Mouse (Mus musculus): ENCODE measurements around the gene Gja6. TPM values are rescaled to one million over a fixed set of nuclear protein-coding genes. Genes with fewer than 3 reads are reported as not detected.

Gene Gja6
- 0.59 TPM in 2 replicates for polyA plus RNA-seq (2015; fragmentation: Nextera tagmentation; extraction: Ambion mirVana)

DNA sequence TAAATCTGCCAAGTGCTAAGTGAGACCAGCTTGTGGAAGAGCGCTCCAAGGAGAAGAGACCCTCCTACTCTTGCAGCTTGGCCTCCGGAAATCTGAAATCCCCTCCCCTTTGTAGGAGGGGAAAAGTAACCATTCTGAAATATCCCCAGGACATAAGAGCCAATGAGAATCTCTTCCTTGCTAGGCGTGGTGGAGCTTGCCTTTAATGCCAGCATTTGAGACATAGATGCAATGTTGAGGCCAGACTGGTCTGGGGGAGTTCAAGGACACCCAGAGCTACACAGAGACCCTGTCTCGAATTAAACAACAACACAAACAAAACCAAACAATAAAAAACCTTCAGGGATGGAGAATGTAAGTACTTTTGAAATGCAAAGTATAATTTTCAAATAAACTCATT is at the start of gene Gja6:
TSS of gene Gja6 (minus strand) at position 101 of the 400 bp plus-strand sequence.
- WGBS: 56% methylated on average over 4 of the region's 4 CpGs
- no peaks in the 10 kb centered on the region for H3K36me3 ChIP-seq
- H3K4me1 ChIP-seq: no peaks in the 10 kb centered on the region
- no peak within 1 kb of the TSS for H3K4me2 ChIP-seq
- H3K9me3 ChIP-seq: no peaks in the 10 kb centered on the region
- H3K27me3 ChIP-seq (replicated peaks): no peaks in the 10 kb centered on the region
- H3K9ac ChIP-seq: no peak within 1 kb of the TSS
- no peak for ATAC-seq (ENCODE audit: insufficient read depth, low FRiP score, low read depth)
- H3K27ac ChIP-seq: no peak within 1 kb of the TSS
- H3K4me3 ChIP-seq (replicated peaks): no peak within 1 kb of the TSS

DNA sequence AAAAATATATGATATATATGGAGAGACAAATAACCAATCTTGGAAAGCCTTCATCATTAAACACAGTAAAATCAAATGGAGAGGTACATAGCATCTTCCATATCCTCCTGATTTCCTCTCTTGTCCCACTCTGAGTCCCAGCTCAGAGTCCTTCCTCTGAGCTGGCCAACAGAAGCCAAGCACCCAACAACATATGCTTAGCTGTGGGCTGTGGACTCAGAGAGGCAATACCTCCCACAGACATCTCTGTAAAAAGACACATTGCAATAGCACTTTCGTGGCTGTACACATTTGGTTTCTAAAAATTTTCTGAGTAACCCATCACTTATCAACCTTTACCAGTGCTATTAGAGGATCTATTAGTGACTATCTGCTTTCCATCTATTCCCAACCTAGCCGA is 42.7 kb upstream of the Gja6 start:
- H3K36me3 ChIP-seq: 0 out of 2 replicates have a peak, but pooled peaks cover 2% of the 10 kb centered on the region
- H3K9ac ChIP-seq: no peak overlapping the region
- no peaks in the 10 kb centered on the region for H3K9me3 ChIP-seq
- 0 out of 2 replicates have a peak, but pooled peaks cover 3% of the 10 kb centered on the region for H3K27me3 ChIP-seq (replicated peaks)
- ATAC-seq (ENCODE audit: insufficient read depth, low FRiP score, low read depth): no peak
- no peak overlapping the region for H3K4me2 ChIP-seq
- H3K4me1 ChIP-seq: no peaks in the 10 kb centered on the region
- 86% methylated on average over 2 of the region's 2 CpGs for WGBS
- H3K4me3 ChIP-seq (replicated peaks): no peak overlapping the region
- no peak overlapping the region for H3K27ac ChIP-seq

DNA sequence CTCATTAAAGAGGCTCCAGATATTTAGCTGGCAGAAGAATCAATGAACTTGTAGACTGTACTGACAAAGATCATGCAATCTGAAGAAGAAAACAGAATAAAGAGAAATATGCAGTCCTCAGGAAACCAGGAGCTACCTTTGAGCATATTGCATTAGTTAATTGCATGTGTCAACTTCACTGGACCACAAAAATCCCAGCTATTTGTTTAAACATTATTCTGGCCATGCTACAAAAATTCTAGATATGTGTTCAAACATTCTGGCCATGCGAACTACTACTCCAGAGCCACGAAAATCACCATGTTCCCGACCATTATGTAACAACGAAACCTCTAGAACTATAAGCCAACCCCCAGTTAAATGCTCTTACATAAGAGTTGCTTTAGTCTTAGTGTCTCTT is 37.9 kb upstream of the Gja6 start:
- 74% methylated on average over 4 of the region's 4 CpGs for WGBS
- Histone ChIP-seq H3K9me3 (no peaks in the 10 kb centered on the region), H3K4me1 (no peaks in the 10 kb centered on the region), H3K4me2 (no peak overlapping the region), H3K27me3 (replicated peaks) (0 out of 2 replicates have a peak, but pooled peaks cover 3% of the 10 kb centered on the region), H3K9ac (no peak overlapping the region), H3K4me3 (replicated peaks) (no peak overlapping the region), H3K36me3 (no peaks in the 10 kb centered on the region), H3K27ac (no peak overlapping the region)
- no peak for ATAC-seq (ENCODE audit: insufficient read depth, low FRiP score, low read depth)

DNA sequence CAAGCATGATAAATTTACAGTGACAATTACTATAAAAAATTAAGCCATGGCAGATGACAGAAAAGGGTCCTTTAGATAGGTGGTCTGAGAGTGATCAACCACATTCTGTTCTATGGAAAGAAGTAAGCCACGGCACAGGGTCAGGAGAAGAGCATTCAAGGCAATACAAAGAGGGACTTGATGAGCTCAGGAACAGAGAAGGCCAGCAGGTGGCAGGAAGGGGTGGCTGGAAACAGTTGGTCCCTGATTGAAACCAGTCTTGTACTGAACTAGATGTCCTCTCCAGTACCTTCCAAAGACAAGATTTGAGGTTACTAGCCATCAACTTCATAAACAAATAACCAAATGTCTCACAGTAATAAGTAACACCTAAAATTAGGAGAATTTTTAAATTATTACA is 28.7 kb upstream of the Gja6 start:
- Histone ChIP-seq H3K9ac (no peak overlapping the region), H3K4me2 (no peak overlapping the region), H3K4me1 (no peaks in the 10 kb centered on the region), H3K9me3 (no peaks in the 10 kb centered on the region), H3K27ac (no peak overlapping the region), H3K36me3 (no peaks in the 10 kb centered on the region), H3K4me3 (replicated peaks) (no peak overlapping the region), H3K27me3 (replicated peaks) (no peaks in the 10 kb centered on the region)
- no peak for ATAC-seq (ENCODE audit: insufficient read depth, low FRiP score, low read depth)
- 67% methylated on average over 1 of the region's 1 CpGs for WGBS

DNA sequence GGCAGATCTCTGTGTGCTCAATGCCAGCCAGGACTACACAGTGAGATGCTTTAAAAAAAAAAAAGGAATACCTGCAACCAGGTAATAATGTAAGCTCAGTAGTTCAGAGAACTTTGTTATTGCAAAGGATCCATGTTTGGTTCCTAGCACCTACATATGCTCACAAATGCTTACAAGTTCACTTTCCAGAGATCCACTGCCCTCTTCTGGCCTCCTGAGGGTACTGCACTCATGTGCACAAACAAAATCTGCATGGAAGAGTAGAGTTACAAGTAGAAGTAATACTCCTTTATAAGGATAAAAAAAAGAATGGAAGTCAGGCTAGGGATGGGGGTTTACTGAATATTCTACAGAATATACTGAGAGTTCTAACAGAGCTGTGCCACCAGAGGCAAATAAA is 23.8 kb upstream of the Gja6 start:
- H3K9me3 ChIP-seq: no peaks in the 10 kb centered on the region
- H3K4me2 ChIP-seq: no peak overlapping the region
- H3K4me1 ChIP-seq: no peaks in the 10 kb centered on the region
- H3K27ac ChIP-seq: no peak overlapping the region
- no peaks in the 10 kb centered on the region for H3K36me3 ChIP-seq
- no peak for ATAC-seq (ENCODE audit: insufficient read depth, low FRiP score, low read depth)
- no peak overlapping the region for H3K9ac ChIP-seq
- H3K4me3 ChIP-seq (replicated peaks): no peak overlapping the region
- H3K27me3 ChIP-seq (replicated peaks): no peaks in the 10 kb centered on the region

DNA sequence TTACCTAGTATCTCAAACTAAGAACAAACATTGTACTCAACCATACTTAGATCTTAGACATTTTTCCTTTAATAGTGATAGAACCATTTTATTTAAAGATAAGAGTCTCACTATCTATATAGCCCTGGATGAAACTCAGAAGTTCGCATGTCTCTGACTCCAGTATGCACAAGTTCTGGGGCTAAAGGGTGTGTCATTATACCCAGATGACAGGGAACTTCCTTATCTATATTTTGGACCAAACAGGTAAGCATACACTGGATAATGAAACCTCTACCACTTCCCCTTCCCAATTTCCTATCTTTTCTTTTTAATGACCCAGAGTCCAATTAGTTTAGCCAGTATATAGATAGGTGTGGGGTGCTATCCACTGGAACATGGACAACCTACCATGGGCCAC is 22.0 kb upstream of the Gja6 start:
- Histone ChIP-seq H3K4me2 (no peak overlapping the region), H3K36me3 (no peaks in the 10 kb centered on the region), H3K27ac (no peak overlapping the region), H3K4me3 (replicated peaks) (no peak overlapping the region), H3K4me1 (no peaks in the 10 kb centered on the region), H3K27me3 (replicated peaks) (no peaks in the 10 kb centered on the region), H3K9ac (no peak overlapping the region), H3K9me3 (no peaks in the 10 kb centered on the region)
- 92% methylated on average over 1 of the region's 1 CpGs for WGBS
- no peak for ATAC-seq (ENCODE audit: insufficient read depth, low FRiP score, low read depth)

DNA sequence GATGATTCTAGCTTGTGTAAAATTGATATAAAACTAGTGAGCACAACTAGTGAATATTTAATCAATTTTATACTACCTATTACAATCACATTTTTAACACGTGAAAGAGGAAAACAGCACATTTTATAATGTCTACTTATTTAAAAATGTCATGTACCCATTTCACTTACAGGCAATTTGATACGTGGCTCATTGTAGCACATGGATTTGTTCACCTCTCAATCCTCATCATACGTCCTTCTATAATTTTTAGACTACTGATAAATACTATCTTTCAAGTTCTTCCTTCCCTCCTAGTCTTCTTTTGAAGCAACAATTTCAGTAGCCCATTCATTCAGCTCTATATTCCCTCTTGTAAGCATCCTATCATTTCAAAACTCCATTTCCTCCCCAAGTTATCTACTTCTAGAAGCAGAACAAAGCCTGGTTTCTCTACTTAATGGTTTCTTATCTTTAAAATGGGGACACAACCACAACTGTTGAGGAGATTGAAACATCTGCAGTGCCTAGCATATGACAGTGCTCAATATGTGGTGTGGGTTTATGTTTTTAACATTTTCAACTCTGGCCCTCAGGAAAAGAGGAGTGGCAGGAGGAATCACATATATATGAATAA is 12.3 kb upstream of the Gja6 start:
- Histone ChIP-seq H3K27me3 (replicated peaks) (no peaks in the 10 kb centered on the region), H3K36me3 (no peaks in the 10 kb centered on the region), H3K4me3 (replicated peaks) (no peak overlapping the region), H3K4me2 (no peak overlapping the region), H3K9me3 (no peaks in the 10 kb centered on the region), H3K27ac (no peak overlapping the region), H3K4me1 (no peaks in the 10 kb centered on the region), H3K9ac (no peak overlapping the region)
- WGBS: 81% methylated on average over 3 of the region's 3 CpGs
- no peak for ATAC-seq (ENCODE audit: insufficient read depth, low FRiP score, low read depth)

DNA sequence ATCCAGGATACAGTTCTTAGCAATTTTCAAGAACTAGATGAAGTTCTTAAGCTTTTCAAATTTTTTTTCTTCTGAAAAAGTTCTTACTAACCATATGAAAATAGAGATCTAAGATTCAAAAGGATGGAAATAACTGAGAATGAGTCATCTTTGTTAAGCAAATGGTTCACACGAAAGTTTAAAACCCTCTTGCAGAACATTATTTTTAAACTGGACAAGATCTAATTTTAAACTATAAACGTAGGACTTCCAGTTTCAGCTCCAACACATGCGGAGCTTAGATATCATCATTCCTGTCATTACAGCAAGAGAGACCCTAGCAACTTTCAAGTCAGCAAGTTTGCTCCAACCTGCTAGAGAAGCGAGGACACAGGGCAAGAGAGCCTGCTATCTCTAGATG is 375 bp downstream of the Gja6 start:
- no peaks in the 10 kb centered on the region for H3K9me3 ChIP-seq
- no peak overlapping the region for H3K4me2 ChIP-seq
- H3K4me3 ChIP-seq (replicated peaks): no peak overlapping the region
- no peaks in the 10 kb centered on the region for H3K36me3 ChIP-seq
- WGBS: 70% methylated on average over 4 of the region's 4 CpGs
- H3K27ac ChIP-seq: no peak overlapping the region
- no peak for ATAC-seq (ENCODE audit: insufficient read depth, low FRiP score, low read depth)
- no peaks in the 10 kb centered on the region for H3K4me1 ChIP-seq
- no peak overlapping the region for H3K9ac ChIP-seq
- H3K27me3 ChIP-seq (replicated peaks): no peaks in the 10 kb centered on the region

DNA sequence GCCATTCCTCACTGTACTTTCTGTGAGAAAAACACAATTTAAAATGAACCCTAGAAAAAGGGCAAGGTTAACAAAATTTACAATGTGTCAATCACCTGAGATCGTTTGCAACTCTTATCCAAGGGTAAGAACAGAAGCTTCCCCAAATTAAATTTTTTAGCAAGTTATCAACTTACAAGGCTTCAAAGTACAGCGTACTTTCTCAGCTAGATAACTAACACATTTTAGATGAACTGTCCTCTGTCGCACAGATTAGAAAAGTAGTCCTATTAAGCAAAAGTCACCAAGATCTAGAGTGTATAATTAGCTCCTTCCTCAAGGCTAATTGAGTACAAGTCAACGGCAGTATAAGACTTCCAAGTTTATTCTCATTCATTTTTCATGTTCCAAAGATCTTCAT is 939 bp downstream of the Gja6 start:
- ATAC-seq (ENCODE audit: insufficient read depth, low FRiP score, low read depth): no peak
- Histone ChIP-seq H3K4me3 (replicated peaks) (no peak overlapping the region), H3K9me3 (no peaks in the 10 kb centered on the region), H3K4me1 (no peaks in the 10 kb centered on the region), H3K4me2 (no peak overlapping the region), H3K9ac (no peak overlapping the region), H3K27me3 (replicated peaks) (no peaks in the 10 kb centered on the region), H3K27ac (no peak overlapping the region), H3K36me3 (no peaks in the 10 kb centered on the region)
- 57% methylated on average over 4 of the region's 4 CpGs for WGBS

DNA sequence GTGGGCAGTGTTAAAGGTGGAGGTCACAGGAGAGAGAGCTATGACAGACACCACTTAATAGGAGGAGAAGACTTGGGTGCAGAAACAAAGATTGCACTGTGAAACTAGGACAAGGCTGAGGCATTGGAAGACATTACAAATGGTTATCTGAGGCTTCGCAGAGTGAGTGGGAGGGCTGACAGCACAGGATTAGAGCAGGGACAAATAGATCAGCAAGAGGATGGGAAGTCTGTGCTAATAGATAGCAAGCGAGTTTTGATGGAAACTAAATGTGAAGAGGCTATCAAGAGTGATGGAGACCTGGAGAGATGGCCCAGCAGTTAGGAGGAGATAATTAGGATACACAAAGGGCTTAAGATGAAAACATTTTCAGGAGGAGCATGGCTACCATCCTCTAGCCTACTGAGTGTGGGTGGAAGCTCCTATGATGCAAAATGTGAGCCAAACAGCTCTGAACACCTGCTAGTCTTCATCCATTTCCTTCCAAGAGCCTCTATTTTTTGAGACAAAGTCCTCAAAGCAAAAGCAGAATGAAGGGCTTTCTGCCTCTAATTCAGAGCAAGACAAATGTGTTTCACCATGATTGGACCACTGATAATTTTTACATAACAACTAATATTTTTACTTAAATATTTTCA is 1.7 kb downstream of the Gja6 start:
- Histone ChIP-seq H3K9me3 (no peaks in the 10 kb centered on the region), H3K36me3 (no peaks in the 10 kb centered on the region), H3K27me3 (replicated peaks) (no peaks in the 10 kb centered on the region), H3K4me1 (no peaks in the 10 kb centered on the region), H3K4me3 (replicated peaks) (no peak overlapping the region), H3K9ac (no peak overlapping the region), H3K4me2 (no peak overlapping the region), H3K27ac (no peak overlapping the region)
- whole genome bisulfite sequencing: 55% methylated on average over 2 of the region's 2 CpGs
- ATAC-seq (ENCODE audit: insufficient read depth, low FRiP score, low read depth): peak; percentile 60; the same call in 1 of the 2 replicates

DNA sequence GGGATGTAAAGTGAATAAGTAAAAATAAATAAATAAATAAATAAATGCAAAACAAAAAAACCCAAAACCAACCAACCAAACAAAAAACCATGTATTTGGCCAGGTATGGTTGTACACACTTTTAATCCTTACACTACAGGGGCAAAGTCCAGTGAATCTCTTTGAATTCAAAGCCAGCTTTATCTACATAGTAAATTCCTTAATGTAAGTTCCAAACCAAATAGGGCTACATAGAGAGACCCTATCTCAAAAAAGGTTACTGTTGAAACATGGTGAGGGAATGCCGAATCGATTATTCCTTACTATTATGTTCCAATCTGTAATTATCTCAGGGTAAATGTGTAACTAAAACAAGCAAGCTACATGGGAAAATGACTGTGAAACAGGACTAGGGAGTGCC is 5.7 kb downstream of the Gja6 start:
- H3K9me3 ChIP-seq: no peaks in the 10 kb centered on the region
- no peak overlapping the region for H3K4me2 ChIP-seq
- no peak overlapping the region for H3K27ac ChIP-seq
- no peaks in the 10 kb centered on the region for H3K27me3 ChIP-seq (replicated peaks)
- H3K9ac ChIP-seq: no peak overlapping the region
- WGBS: 75% methylated on average over 2 of the region's 2 CpGs
- H3K4me1 ChIP-seq: no peaks in the 10 kb centered on the region
- peak; percentile 78 for ATAC-seq (ENCODE audit: insufficient read depth, low FRiP score, low read depth)
- no peak overlapping the region for H3K4me3 ChIP-seq (replicated peaks)
- no peaks in the 10 kb centered on the region for H3K36me3 ChIP-seq

DNA sequence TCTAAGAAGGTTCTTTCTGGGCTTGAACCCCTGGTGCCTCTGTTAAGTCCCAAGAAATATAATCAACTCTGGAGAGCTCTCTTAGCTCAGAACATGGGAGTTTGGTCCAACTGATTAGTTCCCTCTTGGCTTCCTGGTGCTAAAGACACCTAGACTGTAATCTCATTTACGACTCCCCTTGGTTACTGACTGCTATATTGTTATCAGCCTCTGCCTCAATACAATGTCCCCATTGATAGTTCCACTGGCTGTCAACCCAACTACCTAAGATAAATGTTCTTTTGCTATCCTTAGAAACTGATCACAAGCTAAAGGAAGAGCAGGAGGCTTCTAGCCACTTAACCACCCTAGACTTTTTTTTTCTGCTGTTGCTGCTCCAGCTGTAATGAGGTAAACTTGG is 14.8 kb downstream of the Gja6 start:
- H3K4me2 ChIP-seq: no peak overlapping the region
- ATAC-seq (ENCODE audit: insufficient read depth, low FRiP score, low read depth): no peak
- 59% methylated on average over 1 of the region's 1 CpGs for WGBS

More for the DNA sequence above, 14.8 kb downstream of the Gja6 start:
- no peaks in the 10 kb centered on the region for H3K9me3 ChIP-seq
- H3K4me3 ChIP-seq (replicated peaks): no peak overlapping the region
- 0 out of 2 replicates have a peak, but pooled peaks cover 3% of the 10 kb centered on the region for H3K27me3 ChIP-seq (replicated peaks)
- H3K9ac ChIP-seq: no peak overlapping the region
- H3K4me1 ChIP-seq: no peaks in the 10 kb centered on the region
- no peak overlapping the region for H3K27ac ChIP-seq
- no peaks in the 10 kb centered on the region for H3K36me3 ChIP-seq

Data from stomach, embryonic 15.5 days (tissue).